Mouse (Mus musculus) CH12F3 (cell line): ENCODE measurements around the gene Syt2.

ENCODE experiments used
- in situ Hi-C: fragments of 300-500 bp; cut with MboI; formaldehyde crosslinking; loops from 2 replicates; pipeline ENCODE4 v1.14.3; 2020; ENCODE audit warnings: low sequenced_read_pairs

Gene Syt2

GRCm38 (mm10) chr1:134804373-134804772 is 157.9 kb downstream of the Syt2 start:
- in situ Hi-C loops, result no loop called here

GRCm38 (mm10) chr1:134805471-134805870 is 159.0 kb downstream of the Syt2 start:
- in situ Hi-C loops, result no loop called here
